Mouse (Mus musculus): ENCODE data around the gene Kcnab1. TPM values are rescaled to one million over a fixed set of nuclear protein-coding genes. Genes with fewer than 3 reads are reported as not detected.

Gene Kcnab1
- total and polyA plus RNA-seq, 2 experiments from 2014 or later: 0.19 to 1.00 TPM

DNA sequence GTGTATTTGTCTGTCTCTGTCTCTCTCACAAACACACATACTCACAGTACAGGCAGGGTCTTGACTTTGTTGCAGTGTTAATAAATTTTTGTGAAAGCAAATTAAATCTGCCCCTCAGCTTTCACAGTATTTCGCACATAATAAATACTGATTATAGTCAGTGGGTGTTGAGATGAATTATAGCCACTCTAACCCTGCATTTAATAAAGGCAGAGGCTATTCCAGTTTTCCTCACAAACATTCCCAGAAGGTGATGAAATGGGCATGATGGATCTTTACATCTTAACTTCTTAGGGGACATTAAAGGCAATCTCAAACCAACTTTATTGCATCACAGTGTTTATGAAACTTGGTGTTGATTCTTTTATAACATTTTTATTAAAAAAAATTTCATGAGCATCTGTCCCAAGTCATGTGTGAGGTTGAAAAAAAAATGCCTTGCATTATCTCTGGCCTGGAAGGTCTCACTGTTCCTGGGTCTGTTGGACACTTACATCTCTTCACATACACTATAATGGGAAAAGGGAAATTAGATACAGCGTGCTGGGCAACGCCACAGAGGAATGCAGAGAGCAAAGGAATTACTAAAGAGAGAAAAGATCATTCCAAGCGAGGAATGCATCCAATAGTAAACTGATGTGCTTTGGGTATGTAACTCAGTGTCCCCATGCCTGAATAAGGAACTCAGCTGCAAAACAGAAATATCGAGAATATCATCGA is 95.3 kb downstream of the Kcnab1 start:
- Histone ChIP-seq H3K4me3 (ENCODE audit: low read depth, low read length) (no peak overlapping the region), H3K4me2 (ENCODE audit: low read depth, low read length) (no peak overlapping the region), H3K36me3 (replicated peaks; ENCODE audit: control insufficient read depth, insufficient read depth, low read length) (no peaks in the 10 kb centered on the region), H3K27ac (ENCODE audit: low read depth) (no peak overlapping the region), H3K9ac (replicated peaks; ENCODE audit: low read depth, low read length) (no peak overlapping the region), H3K4me1 (ENCODE audit: control insufficient read depth, insufficient read depth) (no peaks in the 10 kb centered on the region), H3K27me3 (ENCODE audit: control insufficient read depth, insufficient read depth, low read length) (no peaks in the 10 kb centered on the region), H3K9me3 (replicated peaks; ENCODE audit: control insufficient read depth, low read length) (no peaks in the 10 kb centered on the region)
- TF ChIP-seq EP300 (IDR thresholded peaks at IDR 0.05; ENCODE audit: low read depth) (no peak), CTCF (IDR thresholded peaks at IDR 0.05; ENCODE audit: low read depth) (no peak)
- DNase-seq (ENCODE audit: low spot score): no peak
- no peak for ATAC-seq (ENCODE audit: insufficient read depth, low read depth)
- 68% methylated on average over 6 of the region's 6 CpGs for WGBS

DNA sequence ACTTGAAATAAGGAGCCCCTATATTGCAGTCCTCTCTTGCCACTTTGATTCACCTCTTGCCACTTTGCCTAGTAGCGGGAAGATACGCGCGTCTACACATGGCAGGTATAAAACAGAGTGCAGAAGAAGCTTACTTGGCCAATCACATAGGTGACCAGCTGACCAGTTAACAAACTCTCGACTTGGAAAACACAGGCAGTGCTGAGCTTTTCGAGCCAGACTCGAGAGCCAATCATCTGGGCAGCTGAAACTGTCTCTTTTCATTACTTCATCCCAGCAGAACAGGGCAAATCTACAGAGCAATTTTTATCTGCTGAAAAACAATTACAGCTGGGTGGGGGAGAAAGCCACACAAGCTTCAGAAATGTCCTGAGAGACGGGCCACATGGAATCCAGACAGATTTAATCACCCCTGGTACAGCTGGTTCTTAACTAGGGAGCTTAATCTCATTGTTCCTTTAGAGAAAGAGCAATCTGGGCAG is 96.4 kb downstream of the Kcnab1 start:
- Histone ChIP-seq H3K36me3 (replicated peaks; ENCODE audit: control insufficient read depth, insufficient read depth, low read length) (no peaks in the 10 kb centered on the region), H3K4me1 (ENCODE audit: control insufficient read depth, insufficient read depth) (no peaks in the 10 kb centered on the region), H3K9me3 (replicated peaks; ENCODE audit: control insufficient read depth, low read length) (no peaks in the 10 kb centered on the region), H3K27me3 (ENCODE audit: control insufficient read depth, insufficient read depth, low read length) (no peaks in the 10 kb centered on the region), H3K4me2 (ENCODE audit: low read depth, low read length) (no peak overlapping the region), H3K27ac (ENCODE audit: low read depth) (no peak overlapping the region), H3K9ac (replicated peaks; ENCODE audit: low read depth, low read length) (no peak overlapping the region), H3K4me3 (ENCODE audit: low read depth, low read length) (no peak overlapping the region)
- no peak for TF ChIP-seq CTCF (IDR thresholded peaks at IDR 0.05; ENCODE audit: low read depth)
- TF ChIP-seq EP300 (IDR thresholded peaks at IDR 0.05; ENCODE audit: low read depth): no peak
- ATAC-seq (ENCODE audit: insufficient read depth, low read depth) (no peak), DNase-seq (ENCODE audit: low spot score) (no peak)
- 61% methylated on average over 8 of the region's 8 CpGs for WGBS

DNA sequence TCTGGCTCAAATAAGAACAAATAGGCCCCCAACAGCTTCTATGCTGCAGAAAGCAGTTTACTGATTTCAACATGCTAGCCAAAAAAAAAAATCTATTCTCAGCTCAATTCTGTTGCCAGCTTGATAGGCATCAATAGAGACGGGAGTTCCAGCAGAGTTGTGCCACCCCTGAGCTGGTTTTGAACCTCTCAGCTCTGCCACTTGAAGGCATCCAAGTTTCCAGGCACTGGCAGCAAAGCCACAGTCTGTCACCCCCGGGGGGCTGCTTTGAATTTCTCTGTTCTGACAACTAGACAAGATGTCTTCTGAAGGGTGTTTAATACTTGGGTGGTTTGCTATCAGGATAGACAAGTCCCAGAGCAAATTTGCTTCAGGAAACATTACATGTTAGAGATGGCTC is 104.5 kb downstream of the Kcnab1 start:
- DNase-seq (ENCODE audit: low spot score): no peak
- H3K4me3 ChIP-seq (ENCODE audit: low read depth, low read length): no peak overlapping the region
- no peaks in the 10 kb centered on the region for H3K4me1 ChIP-seq (ENCODE audit: control insufficient read depth, insufficient read depth)
- no peaks in the 10 kb centered on the region for H3K36me3 ChIP-seq (replicated peaks; ENCODE audit: control insufficient read depth, insufficient read depth, low read length)
- no peak overlapping the region for H3K9ac ChIP-seq (replicated peaks; ENCODE audit: low read depth, low read length)
- WGBS: 42% methylated on average over 2 of the region's 2 CpGs
- no peak overlapping the region for H3K4me2 ChIP-seq (ENCODE audit: low read depth, low read length)
- no peaks in the 10 kb centered on the region for H3K27me3 ChIP-seq (ENCODE audit: control insufficient read depth, insufficient read depth, low read length)
- TF ChIP-seq EP300 (IDR thresholded peaks at IDR 0.05; ENCODE audit: low read depth) (no peak), CTCF (IDR thresholded peaks at IDR 0.05; ENCODE audit: low read depth) (no peak)
- H3K27ac ChIP-seq (ENCODE audit: low read depth): no peak overlapping the region
- no peaks in the 10 kb centered on the region for H3K9me3 ChIP-seq (replicated peaks; ENCODE audit: control insufficient read depth, low read length)
- no peak for ATAC-seq (ENCODE audit: insufficient read depth, low read depth)

DNA sequence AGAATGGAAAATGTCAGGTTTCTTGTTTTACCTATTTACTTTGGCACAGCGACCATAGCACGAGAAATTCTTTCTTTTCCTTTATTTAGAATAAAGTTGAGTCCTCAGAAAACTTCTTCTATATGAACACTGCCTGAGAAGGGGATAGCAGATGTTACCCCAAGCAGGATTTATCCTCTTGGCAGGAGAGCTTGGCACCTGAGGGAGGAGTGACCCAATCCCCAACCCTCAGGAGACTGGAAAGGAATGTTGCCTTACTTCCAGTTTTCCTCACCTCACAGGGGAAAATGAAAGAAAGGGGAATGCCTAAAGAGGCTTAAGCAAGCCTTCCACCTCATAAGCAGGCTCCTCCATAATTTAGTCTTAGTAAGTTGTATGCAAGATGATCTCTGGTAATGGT is 105.5 kb downstream of the Kcnab1 start:
- H3K27ac ChIP-seq (ENCODE audit: low read depth): no peak overlapping the region
- H3K27me3 ChIP-seq (ENCODE audit: control insufficient read depth, insufficient read depth, low read length): no peaks in the 10 kb centered on the region
- 73% methylated on average over 2 of the region's 2 CpGs for WGBS
- H3K4me2 ChIP-seq (ENCODE audit: low read depth, low read length): no peak overlapping the region
- DNase-seq (ENCODE audit: low spot score) (no peak), ATAC-seq (ENCODE audit: insufficient read depth, low read depth) (no peak)
- H3K9ac ChIP-seq (replicated peaks; ENCODE audit: low read depth, low read length): no peak overlapping the region
- no peaks in the 10 kb centered on the region for H3K4me1 ChIP-seq (ENCODE audit: control insufficient read depth, insufficient read depth)
- H3K4me3 ChIP-seq (ENCODE audit: low read depth, low read length): no peak overlapping the region
- no peaks in the 10 kb centered on the region for H3K36me3 ChIP-seq (replicated peaks; ENCODE audit: control insufficient read depth, insufficient read depth, low read length)
- no peaks in the 10 kb centered on the region for H3K9me3 ChIP-seq (replicated peaks; ENCODE audit: control insufficient read depth, low read length)
- TF ChIP-seq EP300 (IDR thresholded peaks at IDR 0.05; ENCODE audit: low read depth): no peak
- TF ChIP-seq CTCF (IDR thresholded peaks at IDR 0.05; ENCODE audit: low read depth): no peak

DNA sequence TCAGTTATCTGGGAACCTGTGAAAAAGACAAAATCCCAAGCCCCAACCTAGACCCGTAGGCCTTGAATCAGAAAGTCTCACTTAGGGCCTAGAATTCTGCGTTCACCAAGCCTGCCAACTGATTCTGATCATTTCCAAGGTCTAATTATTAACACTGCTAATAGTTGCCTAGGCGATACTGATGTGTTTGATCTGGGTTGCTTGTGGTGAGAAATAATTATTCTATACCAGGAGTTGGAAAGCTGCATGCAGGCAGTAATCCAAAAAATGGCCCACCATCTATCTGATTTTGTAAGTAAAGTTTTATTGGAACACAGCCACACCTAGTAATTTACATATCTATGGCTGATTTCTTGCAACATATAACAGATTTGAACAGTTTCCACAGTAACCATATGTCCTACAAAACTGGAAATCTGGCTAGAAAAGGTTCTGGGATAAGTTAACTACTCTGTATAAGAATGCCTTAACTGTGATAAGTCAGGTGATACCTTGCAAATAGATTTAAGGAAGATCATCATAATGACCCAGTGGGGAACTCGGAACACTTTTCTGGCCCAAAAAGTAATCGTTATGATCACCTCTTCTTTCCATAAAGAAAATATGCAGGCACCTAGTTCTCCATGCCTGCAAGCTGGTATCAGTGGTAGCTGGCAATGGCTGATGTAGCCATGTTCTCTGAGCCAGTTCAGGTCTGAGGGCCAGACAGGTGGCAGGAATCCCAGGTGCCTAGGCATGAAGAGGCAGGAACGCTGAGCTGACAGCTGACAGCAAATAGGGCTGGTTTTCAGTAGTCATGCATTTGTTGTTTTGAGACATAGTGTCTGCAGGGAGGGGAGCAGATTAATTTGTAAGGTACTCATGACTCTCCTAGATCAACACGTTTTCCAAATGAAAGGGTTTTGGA is 108.7 kb downstream of the Kcnab1 start:
- no peak overlapping the region for H3K9ac ChIP-seq (replicated peaks; ENCODE audit: low read depth, low read length)
- H3K4me1 ChIP-seq (ENCODE audit: control insufficient read depth, insufficient read depth): no peaks in the 10 kb centered on the region
- no peak overlapping the region for H3K27ac ChIP-seq (ENCODE audit: low read depth)
- H3K27me3 ChIP-seq (ENCODE audit: control insufficient read depth, insufficient read depth, low read length): no peaks in the 10 kb centered on the region
- no peaks in the 10 kb centered on the region for H3K9me3 ChIP-seq (replicated peaks; ENCODE audit: control insufficient read depth, low read length)
- 84% methylated on average over 7 of the region's 7 CpGs for WGBS
- H3K4me3 ChIP-seq (ENCODE audit: low read depth, low read length): no peak overlapping the region
- no peak for DNase-seq (ENCODE audit: low spot score)
- TF ChIP-seq EP300 (IDR thresholded peaks at IDR 0.05; ENCODE audit: low read depth): no peak
- TF ChIP-seq CTCF (IDR thresholded peaks at IDR 0.05; ENCODE audit: low read depth): no peak
- H3K4me2 ChIP-seq (ENCODE audit: low read depth, low read length): no peak overlapping the region
- H3K36me3 ChIP-seq (replicated peaks; ENCODE audit: control insufficient read depth, insufficient read depth, low read length): no peaks in the 10 kb centered on the region
- ATAC-seq (ENCODE audit: insufficient read depth, low read depth): no peak
